Comparison of ENCODE assay signal across 10 mouse cellular contexts in the genomic region with DNA sequence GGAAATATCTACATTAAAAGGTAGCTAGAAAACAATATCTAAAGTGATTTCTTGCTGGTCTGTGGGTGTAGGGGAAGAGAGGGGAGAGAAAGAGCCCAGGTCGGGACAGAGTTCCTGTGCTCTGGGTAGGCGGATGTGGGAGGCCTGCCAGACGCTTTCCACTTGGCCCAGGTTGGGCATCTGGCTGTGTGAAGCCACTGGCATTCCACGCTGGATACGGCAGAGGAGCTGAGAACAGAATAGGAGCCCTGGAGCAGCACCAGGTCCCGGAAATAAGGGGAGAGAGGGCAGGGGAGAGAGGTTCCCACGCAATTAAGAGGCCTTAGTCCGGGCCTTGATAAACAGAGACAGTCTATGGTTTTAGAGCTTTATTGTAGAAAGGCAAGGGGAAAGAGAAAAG.
DNase-seq lines count a peak whose midpoint lies in the region; ATAC-seq and TF ChIP-seq lines count a peak whose summit lies in the region.
"Had no signal": no experiment of that assay in that cellular context is flagged by ENCODE, and none has a peak within 500 bp of the region (broad histone marks: within the 10 kb centered on the region; RNA-seq: fewer than 3 reads in every experiment).

No protein-coding gene starts in this region.

- H3K9me3 ChIP-seq in heart, postnatal 0 days (replicated peaks; ENCODE audit: control insufficient read depth, low read length), result 0 out of 2 replicates have a peak, but pooled peaks cover 5% of the 10 kb centered on the region
- H3K9me3 ChIP-seq in hindbrain, embryonic 10.5 days, result peaks cover 12% of the 10 kb centered on the region; the same call in 1 of the 2 replicates
- H3K9me3 ChIP-seq in hindbrain, embryonic 11.5 days (ENCODE audit: control insufficient read depth, low read length), result no peaks in the 10 kb centered on the region

- TF ChIP-seq EP300 in heart, postnatal 0 days (IDR thresholded peaks at IDR 0.05; ENCODE audit: low read depth), result no peak

- TF ChIP-seq POLR2A in liver, adult 2 months (IDR thresholded peaks at IDR 0.05; ENCODE audit: extremely low read depth, insufficient read depth, low read length), result no peak

- no peak overlapping the region for H3K27ac ChIP-seq in liver, adult 2 months (replicated peaks; ENCODE audit: insufficient read depth, low read depth, low read length)
- peak overlapping the region; percentile 75 for H3K27ac ChIP-seq in heart, postnatal 0 days (ENCODE audit: low read depth)
- H3K27ac ChIP-seq in hindbrain, embryonic 10.5 days, result no peak overlapping the region
- H3K27ac ChIP-seq in hindbrain, embryonic 11.5 days (ENCODE audit: low read depth, low read length), result no peak overlapping the region
- H3K27ac ChIP-seq: liver, embryonic 14.5 days had no signal

- H3K27me3 ChIP-seq in liver, adult 2 months (ENCODE audit: control insufficient read depth, insufficient read depth, low read length), result no peaks in the 10 kb centered on the region
- H3K27me3 ChIP-seq in heart, postnatal 0 days (ENCODE audit: control insufficient read depth, insufficient read depth, low read length), result no peaks in the 10 kb centered on the region
- H3K27me3 ChIP-seq in hindbrain, embryonic 10.5 days (ENCODE audit: insufficient read depth, poor library complexity, severe bottlenecking), result no peaks in the 10 kb centered on the region
- no peaks in the 10 kb centered on the region for H3K27me3 ChIP-seq in hindbrain, embryonic 11.5 days (ENCODE audit: control insufficient read depth, insufficient read depth, low read length)

- peaks cover 5% of the 10 kb centered on the region for H3K4me1 ChIP-seq in liver, adult 2 months (ENCODE audit: control insufficient read depth, insufficient read depth, low read length)
- H3K4me1 ChIP-seq in heart, postnatal 0 days (ENCODE audit: control insufficient read depth, insufficient read depth), result peaks cover 4% of the 10 kb centered on the region
- H3K4me1 ChIP-seq in hindbrain, embryonic 10.5 days (replicated peaks), result 0 out of 2 replicates have a peak, but pooled peaks cover 4% of the 10 kb centered on the region
- H3K4me1 ChIP-seq in hindbrain, embryonic 11.5 days (replicated peaks; ENCODE audit: control insufficient read depth, insufficient read depth, low read length), result no peaks in the 10 kb centered on the region

- WGBS in liver, adult 2 months, result 25% methylated on average over 8 of the region's 8 CpGs
- WGBS in heart, postnatal 0 days, result 48% methylated on average over 8 of the region's 8 CpGs
- WGBS in hindbrain, embryonic 10.5 days, result 80% methylated on average over 8 of the region's 8 CpGs
- 86% methylated on average over 8 of the region's 8 CpGs for WGBS in hindbrain, embryonic 11.5 days

- DNase-seq in liver, adult 2 months (ENCODE audit: extremely low read depth, low read depth, low spot score), result peak; percentile 77
- DNase-seq in liver, result no peak
- DNase-seq in cerebellum, postnatal 25 days, result peak; percentile 60 to 71
- DNase-seq in heart, postnatal 0 days (ENCODE audit: low spot score), result peak; percentile 36
- DNase-seq in lung, postnatal 36 days, result peak; percentile 64
- DNase-seq in hindbrain, embryonic 10.5 days (ENCODE audit: low spot score), result no peak
- DNase-seq in hindbrain, embryonic 11.5 days (ENCODE audit: low spot score), result no peak
- DNase-seq in frontal cortex, postnatal 36 days (ENCODE audit: low spot score in 2 of 2), result no peak
- DNase-seq: thymus, adult 2 months had no signal

- no peak for TF ChIP-seq CTCF in liver, adult 2 months (IDR thresholded peaks at IDR 0.05; ENCODE audit: low read depth, low read length)
- no peak for TF ChIP-seq CTCF in heart, postnatal 0 days (IDR thresholded peaks at IDR 0.05; ENCODE audit: low read depth)

- peaks cover 7% of the 10 kb centered on the region; the same call in 1 of the 2 replicates for H3K79me2 ChIP-seq in liver, adult 2 months (ENCODE audit: control insufficient read depth, insufficient read depth, low read length)

- H3K36me3 ChIP-seq in liver, adult 2 months (ENCODE audit: control insufficient read depth, insufficient read depth, low read length), result peaks cover 4% of the 10 kb centered on the region; the same call in 1 of the 2 replicates
- H3K36me3 ChIP-seq in heart, postnatal 0 days (replicated peaks; ENCODE audit: control insufficient read depth, insufficient read depth, low read length), result no peaks in the 10 kb centered on the region
- peaks cover 23% of the 10 kb centered on the region for H3K36me3 ChIP-seq in hindbrain, embryonic 10.5 days
- H3K36me3 ChIP-seq in hindbrain, embryonic 11.5 days (ENCODE audit: control insufficient read depth, insufficient read depth, low read length), result no peaks in the 10 kb centered on the region

- no peak overlapping the region for H3K4me2 ChIP-seq in heart, postnatal 0 days (ENCODE audit: low read depth, low read length)
- H3K4me2 ChIP-seq in hindbrain, embryonic 11.5 days (replicated peaks; ENCODE audit: low read depth, low read length), result no peak overlapping the region

- ATAC-seq in heart, postnatal 0 days (ENCODE audit: insufficient read depth, low read depth), result peak; percentile 85
- no peak for ATAC-seq in hindbrain, embryonic 11.5 days (ENCODE audit: low FRiP score)

- no peak overlapping the region for H3K4me3 ChIP-seq in liver, adult 2 months (ENCODE audit: insufficient read depth, low read depth, low read length)
- no peak overlapping the region for H3K4me3 ChIP-seq in heart, postnatal 0 days (ENCODE audit: low read depth, low read length)
- H3K4me3 ChIP-seq in hindbrain, embryonic 10.5 days, result no peak overlapping the region
- H3K4me3 ChIP-seq in hindbrain, embryonic 11.5 days (ENCODE audit: low read depth, low read length), result no peak overlapping the region

- H3K9ac ChIP-seq in liver, adult 2 months (ENCODE audit: low read depth, low read length), result no peak overlapping the region
- no peak overlapping the region for H3K9ac ChIP-seq in heart, postnatal 0 days (replicated peaks; ENCODE audit: low read depth, low read length)
- no peak overlapping the region for H3K9ac ChIP-seq in hindbrain, embryonic 11.5 days (ENCODE audit: low read depth, low read length)
- H3K9ac ChIP-seq: liver, embryonic 14.5 days had no signal

Comparison
In these comparisons a context has a peak if more than half of its experiments do, and no peak if none do; other contexts are left out.
1. DNase-seq: peak in liver, adult 2 months (single experiment), cerebellum, postnatal 25 days (2 of 2), heart, postnatal 0 days (single experiment) and lung, postnatal 36 days (single experiment); none in liver (single experiment), hindbrain, embryonic 10.5 days (single experiment), hindbrain, embryonic 11.5 days (single experiment) and frontal cortex, postnatal 36 days (0 of 2).